Mouse (Mus musculus) T-helper 17 cell (primary cell): ENCODE data around the gene Plekha6.

Source experiments
- in situ Hi-C, 2 experiments: fragments of 300-600 bp; cut with MboI, MseI; formaldehyde crosslinking; loops; 1 replicate in 1 of 2; 2 replicates in 1 of 2; pipeline ENCODE4 v1.15.1; 2025; ENCODE audit warnings: high pct_unique_total_duplicates in 2 of 2

Plekha6 gene

DNA sequence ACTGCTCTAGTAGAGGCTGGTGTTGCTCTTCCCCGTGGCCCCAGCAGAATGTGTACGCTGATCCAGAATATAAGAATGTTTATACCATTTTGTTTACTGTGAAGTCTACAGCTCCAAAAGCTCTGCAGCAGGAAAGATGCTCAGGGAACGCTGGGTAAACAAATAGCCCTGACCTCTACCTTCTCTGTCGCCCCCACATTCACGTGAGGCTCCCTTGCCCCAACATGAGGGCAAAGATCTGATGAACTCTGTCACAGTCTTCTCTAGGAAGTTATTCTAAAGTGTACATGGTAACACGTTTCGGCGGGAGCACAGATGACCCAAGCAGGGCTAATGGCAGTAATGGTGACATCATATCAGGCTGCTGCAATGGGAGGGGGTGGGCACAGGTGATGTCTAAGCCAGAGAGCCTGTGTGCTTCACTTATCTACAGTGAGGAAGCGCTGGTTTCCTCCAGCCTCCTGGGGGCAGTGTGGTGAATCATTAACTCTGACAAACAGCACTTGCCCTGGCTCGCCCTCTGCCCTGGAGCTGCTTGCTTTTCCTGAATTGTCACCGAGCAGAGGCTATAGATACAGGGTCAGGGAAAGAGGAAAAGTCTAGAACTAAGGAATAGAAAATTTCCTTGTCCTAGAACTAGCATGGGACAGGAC lies 101.2 kb downstream of the Plekha6 start:
- in situ Hi-C loops = no loop called here

DNA sequence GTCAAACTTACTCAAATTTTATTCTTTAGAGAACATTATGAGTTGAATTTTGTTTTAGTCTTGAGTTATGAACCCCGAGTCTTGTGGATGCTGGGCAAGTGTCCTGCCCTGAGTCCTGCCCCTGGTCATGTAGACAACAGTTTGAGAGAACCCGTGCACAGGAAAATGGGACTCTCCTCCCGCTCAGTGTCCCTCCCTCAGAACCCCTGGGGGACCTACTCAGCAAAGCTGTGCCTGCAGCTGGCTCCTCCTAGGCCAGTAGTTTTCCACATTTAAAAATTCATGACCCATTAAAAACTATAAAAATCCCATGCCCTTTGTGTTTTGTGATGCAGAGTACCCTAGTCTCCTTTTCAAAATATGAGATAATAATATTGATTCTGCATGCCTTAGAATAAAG lies 103.1 kb downstream of the Plekha6 start:
- in situ Hi-C loops = no loop called here

DNA sequence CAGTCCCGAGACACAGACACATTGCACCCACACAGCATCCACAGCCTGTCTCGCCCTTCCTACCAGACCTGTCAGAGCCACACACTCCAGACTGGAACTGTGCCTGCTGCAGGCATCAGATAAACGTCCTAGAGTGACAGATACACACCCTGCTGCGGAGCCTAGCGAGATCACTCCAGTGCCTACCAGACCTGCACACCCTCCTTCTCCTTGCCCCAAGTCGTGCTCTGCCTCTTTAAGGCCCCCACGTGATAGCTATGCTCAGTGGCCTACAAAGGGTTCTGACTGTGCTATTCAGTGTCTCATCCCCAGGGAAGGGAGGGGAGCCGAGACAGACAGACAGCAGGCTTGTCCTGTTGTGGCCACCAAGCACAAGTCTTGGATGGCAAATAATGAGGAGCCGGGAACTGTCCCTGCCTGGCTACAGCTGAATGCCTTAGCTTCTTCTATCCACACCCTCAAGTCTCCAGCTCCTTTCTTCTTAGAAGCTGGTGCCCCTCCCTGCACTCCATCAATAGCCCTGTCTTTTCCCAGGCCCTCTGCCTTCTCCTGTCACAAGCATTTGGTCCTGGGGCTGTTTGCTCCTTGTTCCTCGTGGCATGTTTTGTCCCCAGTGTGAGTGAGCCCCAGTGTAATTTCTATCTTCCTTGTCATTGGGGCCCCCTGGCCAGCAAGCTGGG lies 103.9 kb downstream of the Plekha6 start:
- in situ Hi-C loops = no loop called here

DNA sequence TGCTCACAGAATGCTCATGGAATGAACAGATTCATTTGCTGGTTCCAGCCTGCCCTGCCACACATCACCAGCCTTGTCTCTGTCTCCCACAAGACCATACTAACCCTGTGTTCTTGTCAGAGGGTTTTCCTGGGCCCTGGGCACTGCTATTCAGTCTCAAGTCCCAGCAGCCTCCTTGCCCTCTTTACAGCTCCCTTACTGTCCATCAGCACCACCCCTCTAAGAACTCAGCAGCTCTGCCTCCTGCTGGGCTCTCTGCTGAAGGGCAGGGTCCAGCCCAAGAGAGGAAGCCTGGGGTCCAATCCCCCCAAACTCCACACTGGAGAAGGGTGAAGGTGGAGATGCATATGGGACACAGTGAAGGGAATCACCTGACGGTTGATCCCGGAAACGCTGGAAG lies 104.5 kb downstream of the Plekha6 start:
- in situ Hi-C loops = no loop called here

DNA sequence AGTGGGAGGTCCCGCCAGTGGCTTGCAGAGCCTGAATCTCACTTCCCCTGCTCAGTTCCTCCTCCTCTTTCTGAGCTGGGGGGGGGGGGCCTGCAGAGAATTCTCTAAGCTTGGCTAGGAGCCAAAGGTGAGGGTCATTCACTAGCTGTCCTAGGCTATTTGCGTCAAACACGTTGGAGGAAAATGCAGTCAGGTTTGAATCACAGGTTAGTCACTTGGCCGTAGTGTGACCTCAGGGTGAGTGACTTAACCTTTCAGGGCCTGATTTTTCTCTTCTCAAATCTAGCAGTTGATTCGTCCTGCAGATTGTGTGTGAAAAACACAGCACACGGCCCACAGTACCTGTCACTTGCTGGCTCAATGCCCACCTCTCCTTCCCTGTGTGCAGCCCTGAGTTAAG lies 106.3 kb downstream of the Plekha6 start:
- in situ Hi-C loops = no loop called here

DNA sequence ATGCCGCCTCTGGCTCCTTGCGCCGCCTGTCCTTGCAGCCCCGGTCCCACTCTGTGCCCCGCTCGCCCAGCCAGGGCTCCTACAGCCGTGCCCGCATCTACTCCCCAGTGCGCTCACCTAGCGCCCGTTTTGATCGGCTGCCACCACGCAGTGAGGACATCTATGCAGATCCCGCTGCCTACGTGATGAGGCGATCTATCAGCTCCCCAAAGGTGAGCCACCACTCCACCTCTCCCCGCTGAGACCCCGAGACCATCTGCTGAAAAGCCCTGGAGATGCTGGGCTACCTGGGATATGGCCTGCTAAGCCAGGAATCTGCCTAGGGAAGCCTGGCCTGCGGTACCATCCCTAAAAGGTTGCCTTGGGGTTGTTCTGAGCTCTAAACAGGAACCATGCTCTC lies 110.2 kb downstream of the Plekha6 start:
- in situ Hi-C loops = no loop called here

DNA sequence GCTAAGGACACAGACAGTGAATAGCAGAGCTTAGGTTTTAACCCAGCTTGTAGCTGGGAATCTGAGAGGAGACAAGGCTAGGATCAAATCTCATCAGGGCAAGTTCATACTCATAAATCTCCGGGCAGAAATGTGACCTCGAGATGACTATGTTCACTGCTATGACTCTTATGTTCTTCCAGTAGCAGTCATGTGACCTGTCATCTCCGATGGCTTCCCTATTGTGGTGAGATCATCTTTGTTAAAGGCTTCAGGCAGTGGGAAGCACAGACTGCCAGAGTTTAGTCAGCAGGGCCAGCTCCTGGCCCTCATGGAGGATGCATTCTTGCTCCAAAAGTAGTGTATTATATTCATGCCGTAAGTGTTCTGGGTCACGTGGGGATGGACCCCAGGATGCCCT lies 113.0 kb downstream of the Plekha6 start:
- in situ Hi-C loops = no loop called here

DNA sequence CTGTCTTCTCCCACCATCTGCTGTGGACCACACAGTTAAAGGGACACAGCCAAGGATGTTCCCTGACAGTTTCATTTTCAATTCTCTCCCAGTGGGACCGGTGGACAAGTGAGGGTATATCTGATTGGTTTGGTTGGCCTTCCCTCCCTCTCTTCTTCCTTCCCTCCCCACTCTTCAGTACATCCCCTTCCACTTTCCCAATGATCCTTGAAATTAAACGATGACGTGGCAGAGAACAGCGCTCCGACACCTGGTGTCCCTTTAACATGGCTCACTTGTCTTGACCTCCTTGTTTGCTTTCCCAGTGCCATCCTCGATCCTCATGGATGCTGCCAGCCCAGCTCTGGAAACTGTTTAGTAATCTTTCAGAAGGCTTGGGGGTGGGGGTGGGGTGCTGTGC lies 114.5 kb downstream of the Plekha6 start:
- in situ Hi-C loops = no loop called here

DNA sequence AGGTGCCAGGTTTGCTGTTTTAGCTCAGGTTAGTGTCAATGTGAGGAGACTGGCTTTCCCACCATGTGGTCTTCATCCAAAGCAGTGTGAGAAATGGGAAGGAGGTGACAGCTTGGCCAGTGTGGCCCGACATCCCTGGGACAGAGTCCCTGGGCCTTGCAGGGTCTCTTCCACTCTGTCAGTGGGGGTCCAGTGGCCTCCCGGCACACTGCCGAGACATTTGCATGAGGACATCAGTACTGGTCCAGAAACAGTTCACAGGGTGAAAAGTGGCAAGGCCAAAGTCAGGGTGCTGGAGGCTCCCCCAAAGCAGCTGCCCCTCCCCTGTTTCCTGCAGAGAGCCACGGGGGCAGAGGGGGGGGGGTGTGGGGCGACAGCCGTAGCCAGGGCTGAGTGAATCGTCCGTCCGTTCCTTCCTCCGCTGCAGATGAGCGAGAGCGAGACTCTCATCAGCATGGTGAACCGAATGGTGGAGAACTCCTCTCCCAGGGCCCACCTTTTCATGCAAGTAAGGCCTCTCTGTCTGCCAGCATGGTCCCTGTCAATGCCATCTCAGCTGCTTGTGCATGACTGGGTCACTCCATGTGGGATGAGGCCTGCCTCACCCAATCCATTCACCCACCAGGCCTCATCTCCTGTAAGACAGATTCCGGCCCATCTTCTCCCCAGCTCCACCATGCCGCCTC lies 115.1 kb downstream of the Plekha6 start:
- in situ Hi-C loops = no loop called here

DNA sequence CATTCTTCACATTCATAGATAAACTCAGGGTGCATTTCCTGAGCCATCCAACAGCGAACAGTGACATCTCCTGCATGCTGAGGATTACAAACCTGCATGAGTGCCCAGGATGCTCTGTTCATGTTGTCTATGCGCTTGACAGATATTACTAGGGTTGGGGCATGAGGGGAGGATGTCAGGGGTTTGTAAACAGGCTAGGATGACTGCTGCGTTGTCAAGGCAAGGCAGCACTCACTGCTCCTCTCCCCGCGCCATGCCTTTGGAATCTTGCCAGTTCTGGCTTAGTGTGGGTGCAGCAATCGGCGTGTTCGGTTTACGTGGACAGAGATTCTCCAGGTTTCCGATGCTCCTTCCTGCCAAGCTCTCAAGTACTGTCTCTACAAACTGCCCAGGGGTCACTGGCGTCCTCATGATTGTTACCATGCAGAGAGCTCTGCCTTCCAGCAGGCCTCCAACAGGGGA lies 115.7 kb downstream of the Plekha6 start:
- in situ Hi-C loops = loop anchor here in 1 of 2 experiments (10.0 kb wide), 1 partner anchor 325 kb away; no protein-coding TSS in a partner anchor

DNA sequence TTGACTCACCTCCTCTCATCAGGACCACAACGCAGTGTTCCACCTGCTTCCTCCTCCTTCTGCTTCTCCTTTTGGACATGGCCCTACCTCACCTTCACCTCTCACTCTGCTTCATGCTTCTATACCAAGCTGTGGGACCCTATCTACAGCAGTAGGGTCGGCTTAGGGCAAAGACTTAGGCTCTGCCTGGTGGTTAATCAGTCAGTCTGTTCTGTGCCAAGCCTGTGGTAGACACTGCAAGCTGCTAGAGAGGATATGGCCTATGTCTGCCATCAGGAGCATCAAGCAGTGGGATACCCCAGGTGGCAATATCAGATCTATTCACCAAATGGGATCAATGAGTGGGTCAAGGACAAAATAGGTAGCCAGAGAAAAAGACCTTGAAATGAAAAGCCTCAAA lies 116.5 kb downstream of the Plekha6 start:
- in situ Hi-C loops = loop anchor here in 1 of 2 experiments (10.0 kb wide), 1 partner anchor 326 kb away; no protein-coding TSS in a partner anchor

DNA sequence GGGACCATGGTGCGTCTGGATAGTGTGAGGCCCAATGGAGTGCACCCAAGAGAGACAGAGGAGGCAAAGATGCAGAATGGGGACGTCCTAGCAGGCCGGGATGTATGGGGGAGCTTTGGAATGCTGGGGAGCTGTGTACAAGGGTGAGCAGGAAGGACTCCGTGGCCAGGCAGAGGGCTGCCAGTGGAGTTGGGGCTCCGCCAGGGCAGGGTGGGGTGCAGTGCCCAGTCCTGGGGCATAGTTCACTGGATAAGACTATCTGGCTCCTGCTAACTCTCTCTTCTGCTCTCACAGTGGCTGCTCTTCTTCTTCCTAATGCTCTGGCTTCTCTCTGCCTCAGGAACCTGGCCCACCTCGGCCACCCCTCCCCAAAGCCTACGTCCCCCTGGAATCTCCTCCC lies 121.9 kb downstream of the Plekha6 start:
- in situ Hi-C loops = loop anchor here in 1 of 2 experiments (10.0 kb wide), 1 partner anchor 331 kb away; no protein-coding TSS in a partner anchor

DNA sequence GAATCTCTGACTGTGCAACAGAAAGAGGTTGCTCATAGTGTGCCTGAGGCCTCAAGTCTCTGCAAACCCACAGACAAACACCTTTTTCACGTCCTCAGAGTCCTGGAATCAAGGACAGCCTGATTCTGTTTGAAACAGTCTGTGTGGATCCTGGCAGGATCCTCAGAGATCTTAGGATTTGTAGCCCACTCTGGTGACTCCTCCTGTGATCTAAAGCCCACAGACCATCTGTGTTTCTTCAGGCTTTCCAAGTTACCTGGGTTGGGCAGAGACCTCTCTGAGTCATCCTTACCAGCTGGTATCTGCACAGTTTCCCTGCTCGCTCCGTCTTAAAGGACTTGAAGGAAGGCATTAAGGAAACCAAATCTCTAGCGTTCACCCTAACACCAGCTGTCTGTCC lies 123.0 kb downstream of the Plekha6 start:
- in situ Hi-C loops = loop anchor here in 1 of 2 experiments (10.0 kb wide), 1 partner anchor 332 kb away; no protein-coding TSS in a partner anchor

DNA sequence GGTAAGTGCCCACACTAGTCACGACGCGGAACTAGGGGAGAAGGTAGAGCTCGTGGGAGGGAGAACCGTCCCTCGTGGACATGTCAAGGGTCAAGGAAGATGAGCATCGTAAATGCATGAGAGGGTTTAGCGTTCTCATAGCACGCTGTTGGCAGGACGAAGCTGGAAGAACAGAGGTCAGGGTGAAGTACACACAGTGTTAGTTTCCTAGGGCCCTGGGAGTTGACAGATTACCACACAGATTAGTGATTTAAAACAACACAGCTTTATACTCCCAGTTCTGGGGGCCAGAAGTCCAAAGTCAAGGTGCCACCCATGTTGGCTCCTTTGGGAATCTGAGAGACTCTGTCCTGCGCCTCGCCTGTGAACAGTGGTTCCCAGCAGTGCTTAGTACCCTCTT lies 123.9 kb downstream of the Plekha6 start:
- in situ Hi-C loops = loop anchor here in 1 of 2 experiments (10.0 kb wide), 1 partner anchor 333 kb away; no protein-coding TSS in a partner anchor

DNA sequence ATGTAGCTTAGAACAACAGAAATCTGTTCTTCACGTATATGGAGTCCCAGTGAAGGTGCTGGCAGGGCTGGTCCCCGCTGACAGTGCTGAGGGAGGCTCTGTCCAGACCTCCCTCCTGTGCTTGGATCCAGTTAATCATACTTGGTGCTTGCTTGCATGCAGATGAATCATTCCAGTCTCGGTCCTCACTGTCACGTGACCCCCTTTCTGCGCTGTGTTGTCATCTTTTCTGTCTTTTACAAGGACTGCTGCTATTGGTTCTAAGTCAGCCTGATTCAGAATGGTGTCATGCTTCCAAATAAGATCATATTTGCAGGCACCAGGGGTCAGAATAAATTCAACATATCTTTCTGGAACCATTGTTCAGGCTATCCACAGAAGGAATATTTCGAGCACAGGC lies 127.9 kb downstream of the Plekha6 start:
- in situ Hi-C loops = no loop called here

DNA sequence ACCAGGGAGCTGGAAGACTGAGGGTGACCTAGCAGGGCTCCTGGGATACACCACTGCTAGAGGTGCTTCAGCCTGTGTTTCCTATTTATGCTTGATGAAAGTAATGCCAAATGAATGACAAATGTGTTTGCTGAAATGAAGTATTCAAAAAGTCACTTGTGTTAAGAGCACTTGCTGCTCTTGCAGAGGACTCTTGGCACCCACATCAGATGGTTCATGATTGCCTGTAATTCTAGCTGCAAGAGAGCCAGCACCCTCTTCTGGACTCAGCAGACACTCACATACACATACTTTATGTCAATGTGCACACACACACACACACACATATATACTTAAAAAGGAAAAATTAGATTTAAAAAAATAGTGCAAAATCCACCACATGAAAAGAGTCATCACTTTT lies 128.6 kb downstream of the Plekha6 start:
- in situ Hi-C loops = no loop called here

DNA sequence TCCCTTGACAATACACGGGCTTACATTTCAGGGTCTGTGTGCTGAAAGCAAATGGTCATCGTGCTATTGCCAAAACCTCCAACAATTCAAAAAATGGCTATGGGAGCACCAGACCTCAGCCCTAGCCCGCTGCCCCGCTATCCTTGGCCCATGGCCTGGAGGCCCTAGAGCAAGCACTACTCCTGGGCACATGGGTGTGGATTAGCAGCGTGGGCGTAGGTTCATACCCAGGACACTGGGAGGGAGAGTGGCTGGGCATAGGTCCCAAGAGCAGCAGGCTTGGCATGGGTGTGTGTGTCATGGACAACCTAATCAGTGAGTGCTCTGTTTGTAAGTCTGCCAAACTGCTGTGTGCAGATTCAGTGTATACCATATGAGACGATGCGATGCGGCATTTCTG lies 132.4 kb downstream of the Plekha6 start:
- in situ Hi-C loops = no loop called here

DNA sequence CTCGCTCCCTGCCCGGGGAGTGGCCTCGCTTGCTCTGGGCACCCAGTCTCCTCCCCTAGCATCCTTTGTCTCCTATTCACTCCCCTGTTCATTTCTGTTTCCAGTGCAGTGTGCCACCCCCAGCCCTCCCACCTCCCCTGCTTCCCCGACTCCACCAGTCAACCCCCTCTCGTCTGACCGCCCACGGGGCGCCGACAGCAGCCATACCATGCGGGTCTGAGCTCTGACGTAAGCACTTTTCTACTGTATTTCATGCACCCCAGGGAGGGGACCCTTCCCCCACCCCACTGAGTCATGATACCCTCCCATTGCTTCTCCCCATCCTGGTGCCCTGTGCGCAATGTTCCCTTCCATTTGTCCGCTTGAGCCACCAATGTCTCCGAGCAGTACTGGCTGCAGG lies 134.8 kb downstream of the Plekha6 start:
- in situ Hi-C loops = no loop called here

DNA sequence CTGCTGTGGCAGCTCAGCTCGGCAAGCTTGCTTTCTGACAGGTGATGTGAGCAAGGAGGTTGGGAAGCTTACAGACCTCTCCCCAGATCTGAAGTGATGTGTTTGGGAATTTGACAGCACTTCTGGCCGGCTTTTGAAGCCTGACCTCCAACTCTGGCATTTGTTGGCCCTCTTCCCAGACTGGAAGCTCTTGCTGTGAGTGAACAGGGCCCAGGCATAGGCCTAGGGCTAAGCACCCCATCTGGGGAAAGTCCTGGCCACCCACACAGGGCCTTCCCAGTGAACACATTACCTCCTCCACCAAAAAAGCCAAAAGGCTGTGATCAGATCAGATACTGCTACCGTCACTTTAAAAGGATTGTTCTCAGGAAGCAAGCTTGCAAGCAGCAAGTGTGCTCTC lies 138.5 kb downstream of the Plekha6 start:
- in situ Hi-C loops = loop anchor here in 1 of 2 experiments (10.0 kb wide), 1 partner anchor 248 kb away; no protein-coding TSS in a partner anchor

DNA sequence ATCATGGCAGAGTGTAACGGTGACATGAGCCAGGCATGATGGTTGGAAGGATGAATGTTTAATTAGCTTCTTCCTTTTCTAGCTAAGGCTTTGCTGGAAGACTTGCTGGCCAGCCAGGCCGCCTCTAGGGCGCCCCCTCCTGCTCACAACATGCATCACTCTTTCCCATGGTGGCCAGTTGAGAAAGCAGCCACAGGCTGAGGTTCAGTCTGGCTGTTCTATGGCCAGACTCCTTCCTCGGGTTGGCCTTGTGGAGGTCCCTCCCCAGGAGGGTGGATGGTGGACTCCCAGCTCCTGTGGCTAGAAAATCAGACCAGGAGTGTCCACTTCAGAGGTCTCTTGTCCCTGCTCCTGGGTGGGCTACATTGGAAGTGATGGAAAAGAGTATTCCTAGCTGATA lies 142.8 kb downstream of the Plekha6 start:
- in situ Hi-C loops = loop anchor here in 1 of 2 experiments (10.0 kb wide), 1 partner anchor 252 kb away; no protein-coding TSS in a partner anchor

DNA sequence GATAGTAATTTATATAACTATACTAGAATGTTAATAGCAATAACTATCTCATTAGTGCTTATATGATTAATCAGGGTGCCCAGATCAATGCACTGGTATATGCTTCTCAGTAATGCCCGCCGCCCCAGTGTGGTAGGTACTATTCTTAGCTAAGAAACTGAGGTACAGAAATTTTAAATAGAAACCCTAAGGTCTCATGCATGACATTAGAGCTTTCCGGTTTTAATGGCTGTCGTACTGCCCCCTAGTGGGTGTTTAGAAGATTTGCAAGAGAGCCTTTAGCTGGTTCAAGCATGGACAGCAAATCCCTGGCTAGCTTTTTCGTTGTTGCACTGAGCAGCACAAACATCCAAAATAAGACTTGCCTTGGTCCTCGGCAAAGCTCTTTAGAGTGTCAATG lies 143.3 kb downstream of the Plekha6 start:
- in situ Hi-C loops = loop anchor here in 1 of 2 experiments (10.0 kb wide), 1 partner anchor 253 kb away; no protein-coding TSS in a partner anchor

DNA sequence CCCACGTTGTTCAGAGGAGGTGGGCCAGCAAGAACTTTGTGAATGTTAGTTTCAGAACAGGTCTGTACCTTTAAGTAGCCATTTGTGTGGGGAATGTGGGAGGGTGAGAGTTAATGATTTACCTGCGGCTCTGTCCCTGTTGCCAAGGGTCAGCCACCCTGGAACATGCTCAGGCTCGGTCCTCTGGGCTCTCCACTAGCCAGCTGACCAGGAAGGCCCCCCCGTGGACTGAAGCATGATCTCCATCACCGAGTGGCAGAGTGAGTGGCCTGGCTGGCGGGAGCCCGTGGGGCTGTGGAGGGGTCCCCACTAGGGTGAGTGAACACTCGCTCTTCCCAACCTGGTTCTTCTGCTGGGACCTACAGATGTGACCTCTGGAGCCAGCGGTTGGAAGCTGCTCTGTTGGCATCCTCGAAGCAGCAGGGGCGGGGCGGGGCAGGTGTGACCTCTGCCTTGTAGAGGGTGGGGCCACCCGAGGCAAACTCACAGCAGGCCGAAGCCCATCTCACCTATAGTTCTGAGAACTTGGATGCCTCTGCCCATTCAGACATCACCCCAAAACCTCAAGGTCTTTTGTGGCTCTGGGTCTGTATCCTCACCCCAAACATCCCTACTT lies 145.8 kb downstream of the Plekha6 start, which contains the start of gene Golt1a:
Gene Golt1a, plus strand, starts transcription at position 149 of the 616 bp plus-strand sequence.
- in situ Hi-C loops = loop anchor here (5.0 to 10.0 kb wide), 2 partner anchors 132 to 255 kb away; no protein-coding TSS in a partner anchor
